Mouse (Mus musculus): ENCODE measurements around the gene Usp22.
A peak's percentile ranks its signal among the peaks of the same experiment; 100 is the strongest.
"Not testable (repeated sequence)": the region's sequence is repeated elsewhere in the genome, so short reads cannot be mapped to it uniquely, and the experiment has no call there.

The Usp22 gene

GRCm38 (mm10) chr11:61142941-61143530 lies 31.8 kb downstream of the Usp22 start:
- no peak for DNase-seq

- no peak for DNase-seq
Observed at GRCm38 (mm10) chr11:61142262-61142661, 32.6 kb downstream of the Usp22 start.

- no peak for DNase-seq
Observed at GRCm38 (mm10) chr11:61141693-61142092, 33.2 kb downstream of the Usp22 start.

- DNase-seq, result no peak
Observed at GRCm38 (mm10) chr11:61132943-61133342, 41.9 kb downstream of the Usp22 start.

GRCm38 (mm10) chr11:61130646-61131045 lies 44.2 kb downstream of the Usp22 start:
- DNase-seq, result not testable (repeated sequence)

- no peak for DNase-seq
Observed at GRCm38 (mm10) chr11:61129305-61129704, 45.5 kb downstream of the Usp22 start.

- no peak for DNase-seq
Observed at GRCm38 (mm10) chr11:61127421-61128055, 47.3 kb downstream of the Usp22 start.

GRCm38 (mm10) chr11:61126606-61127355 lies 48.1 kb downstream of the Usp22 start, which contains the start of gene Tnfrsf13b:
Gene Tnfrsf13b, plus strand, starts transcription at chr11:61126755.
- no peak for DNase-seq

- DNase-seq, result no peak
Observed at GRCm38 (mm10) chr11:61125970-61126369, 48.9 kb downstream of the Usp22 start.

- DNase-seq, result no peak
Observed at GRCm38 (mm10) chr11:61123886-61124285, 51.0 kb downstream of the Usp22 start.

- no peak for DNase-seq
Observed at GRCm38 (mm10) chr11:61122769-61123288, 52.0 kb downstream of the Usp22 start.

GRCm38 (mm10) chr11:61122283-61122768 lies 52.5 kb downstream of the Usp22 start:
- no peak for DNase-seq

- no peak for DNase-seq
Observed at GRCm38 (mm10) chr11:61119996-61120583, 54.8 kb downstream of the Usp22 start.

- no peak for DNase-seq
Observed at GRCm38 (mm10) chr11:61116226-61116625, 58.6 kb downstream of the Usp22 start.

GRCm38 (mm10) chr11:61112323-61112995 lies 62.4 kb downstream of the Usp22 start:
- no peak for DNase-seq

GRCm38 (mm10) chr11:61111472-61111871 lies 63.4 kb downstream of the Usp22 start:
- no peak for DNase-seq

GRCm38 (mm10) chr11:61110928-61111327 lies 63.9 kb downstream of the Usp22 start:
- no peak for DNase-seq

GRCm38 (mm10) chr11:61110113-61110512 lies 64.7 kb downstream of the Usp22 start:
- no peak for DNase-seq

- no peak for DNase-seq
Observed at GRCm38 (mm10) chr11:61109707-61110106, 65.1 kb downstream of the Usp22 start.

- DNase-seq, result no peak
Observed at GRCm38 (mm10) chr11:61108911-61109361, 65.9 kb downstream of the Usp22 start.

- DNase-seq, result peak; percentile 96 to 97
Observed at GRCm38 (mm10) chr11:61104241-61104901, 70.5 kb downstream of the Usp22 start.

Data from cerebellum, postnatal 14 days (tissue).